Mouse (Mus musculus) stomach, embryonic 14.5 days (tissue): ENCODE results near the gene Tex22. TPM values are rescaled to one million over a fixed set of nuclear protein-coding genes. Genes with fewer than 3 reads are reported as not detected.

Source experiments
- ATAC-seq: fragments of 200-750 bp; cut with Nextera tagmentation; 2 replicates; pipeline ENCODE4 v1.8.0; 2017; ENCODE audit warnings: low read depth, moderate TSS enrichment; ENCODE audit not compliant: insufficient number of reproducible peaks, insufficient read depth, low FRiP score
- H3K27ac ChIP-seq: fragments of 300-500 bp; sonication (generic); 2 replicates; pipeline ENCODE4 v1.5.1; 2014; ENCODE audit warnings: mild to moderate bottlenecking, low read length, moderate library complexity, mixed read lengths
- H3K27me3 ChIP-seq: fragments of 300-500 bp; sonication (generic); 2 replicates; pipeline ENCODE4 v1.6.1; 2014; ENCODE audit warnings: low read length, control low read depth, mixed read lengths; ENCODE audit not compliant: control insufficient read depth, insufficient read depth
- H3K36me3 ChIP-seq: fragments of 300-500 bp; sonication (generic); 2 replicates; pipeline ENCODE4 v1.6.1; 2014; ENCODE audit warnings: mild to moderate bottlenecking, control low read depth, low read length, moderate library complexity, mixed read lengths; ENCODE audit not compliant: control insufficient read depth, insufficient read depth
- H3K4me1 ChIP-seq: fragments of 300-500 bp; sonication (generic); 2 replicates; pipeline ENCODE4 v1.6.1; 2014; ENCODE audit warnings: low read length, control low read depth, mixed read lengths; ENCODE audit not compliant: control insufficient read depth, insufficient read depth
- H3K4me2 ChIP-seq: fragments of 300-500 bp; sonication (generic); replicated peaks from 2 replicates; pipeline ENCODE4 v1.6.1; 2014; ENCODE audit warnings: low read depth, low read length, control low read depth
- H3K4me3 ChIP-seq: fragments of 300-500 bp; sonication (generic); 2 replicates; pipeline ENCODE4 v1.5.1; 2014; ENCODE audit warnings: low read depth, low read length, control low read depth
- H3K9ac ChIP-seq: fragments of 300-500 bp; sonication (generic); replicated peaks from 2 replicates; pipeline ENCODE4 v1.6.1; 2014; ENCODE audit warnings: low read depth, mild to moderate bottlenecking, control low read depth, low read length, moderate library complexity, mixed read lengths
- H3K9me3 ChIP-seq: fragments of 300-500 bp; sonication (generic); 2 replicates; pipeline ENCODE4 v1.6.1; 2016; ENCODE audit warnings: low read depth, low read length, control low read depth; ENCODE audit not compliant: control insufficient read depth
- whole genome bisulfite sequencing: fragments of 180-500 bp; shearing (Covaris S2); extraction: QIAGEN DNeasy Blood & Tissue Kit; methylation state at CpG from one replicate; pipeline ENCODE4 v1.1.7; 2014; 5-methylcytosine and 5-hydroxymethylcytosine counted together
- polyA plus RNA-seq: library from polyadenylated mRNA; unstranded; fragments of >200 nt; fragmentation: Nextera tagmentation; extraction: Ambion mirVana; gene quantifications from 2 replicates; pipeline ENCODE4 v1.2.1, GENCODE M21; 2014

Gene Tex22
- polyA plus RNA-seq, 1 experiment from 2014 or later: not detected

GRCm38 (mm10) chr12:113087276-113087675 is 13.0 kb downstream of the Tex22 start:
- Histone ChIP-seq H3K4me2 (no peak overlapping the region), H3K9ac (no peak overlapping the region), H3K4me3 (no peak overlapping the region), H3K4me1 (no peaks in the 10 kb centered on the region), H3K27me3 (no peaks in the 10 kb centered on the region), H3K36me3 (no peaks in the 10 kb centered on the region), H3K9me3 (no peaks in the 10 kb centered on the region), H3K27ac (no peak overlapping the region)
- ATAC-seq: no peak
- 69% methylated on average over 3 of the region's 3 CpGs for WGBS

GRCm38 (mm10) chr12:113088026-113088425 is 13.7 kb downstream of the Tex22 start:
- no peak for ATAC-seq
- H3K4me1 ChIP-seq: no peaks in the 10 kb centered on the region
- H3K9me3 ChIP-seq: no peaks in the 10 kb centered on the region
- no peak overlapping the region for H3K9ac ChIP-seq
- no peaks in the 10 kb centered on the region for H3K27me3 ChIP-seq
- no peak overlapping the region for H3K4me3 ChIP-seq
- WGBS: 30% methylated on average over 4 of the region's 4 CpGs
- no peak overlapping the region for H3K27ac ChIP-seq
- no peak overlapping the region for H3K4me2 ChIP-seq
- no peaks in the 10 kb centered on the region for H3K36me3 ChIP-seq

- no peak for ATAC-seq
- Histone ChIP-seq H3K4me3 (no peak overlapping the region), H3K27ac (no peak overlapping the region), H3K9ac (no peak overlapping the region), H3K4me2 (no peak overlapping the region), H3K9me3 (no peaks in the 10 kb centered on the region), H3K36me3 (no peaks in the 10 kb centered on the region), H3K4me1 (no peaks in the 10 kb centered on the region), H3K27me3 (no peaks in the 10 kb centered on the region)
- WGBS: 87% methylated on average over 6 of the region's 6 CpGs
Measured at GRCm38 (mm10) chr12:113089107-113089506, 14.8 kb downstream of the Tex22 start.

- ATAC-seq: 0 out of 2 replicates have a peak, but pooled peaks have one; percentile 42
- H3K4me2 ChIP-seq: no peak overlapping the region
- H3K27ac ChIP-seq: no peak overlapping the region
- H3K9me3 ChIP-seq: no peaks in the 10 kb centered on the region
- H3K4me3 ChIP-seq: no peak overlapping the region
- no peaks in the 10 kb centered on the region for H3K27me3 ChIP-seq
- WGBS: 77% methylated on average over 17 of the region's 17 CpGs
- no peak overlapping the region for H3K9ac ChIP-seq
- no peaks in the 10 kb centered on the region for H3K4me1 ChIP-seq
- H3K36me3 ChIP-seq: no peaks in the 10 kb centered on the region
Measured at GRCm38 (mm10) chr12:113090053-113090452, 15.8 kb downstream of the Tex22 start.

- Histone ChIP-seq H3K9me3 (no peaks in the 10 kb centered on the region), H3K4me2 (peak overlapping the region; percentile 86), H3K4me1 (peaks cover 23% of the 10 kb centered on the region), H3K36me3 (no peaks in the 10 kb centered on the region), H3K27me3 (no peaks in the 10 kb centered on the region), H3K9ac (0 out of 2 replicates have a peak overlapping the region, but pooled peaks have one; percentile 99), H3K27ac (no peak overlapping the region), H3K4me3 (no peak overlapping the region)
- ATAC-seq: no peak
- 83% methylated on average over 5 of the region's 5 CpGs for WGBS
Measured at GRCm38 (mm10) chr12:113097040-113097439, 22.7 kb downstream of the Tex22 start.

- Histone ChIP-seq H3K4me2 (peak within 1 kb of the TSS; percentile 87), H3K9me3 (no peaks in the 10 kb centered on the region), H3K9ac (peak within 1 kb of the TSS; percentile 99), H3K4me1 (peaks cover 27% of the 10 kb centered on the region), H3K27ac (peak within 1 kb of the TSS; percentile 56; the same call in 1 of the 2 replicates), H3K4me3 (peak within 1 kb of the TSS; percentile 91), H3K36me3 (peaks cover 1% of the 10 kb centered on the region; the same call in 1 of the 2 replicates), H3K27me3 (no peaks in the 10 kb centered on the region)
- WGBS: 1% methylated on average over 32 of the region's 53 CpGs
- peak; percentile 79 for ATAC-seq
Measured at GRCm38 (mm10) chr12:113097749-113098281, 23.5 kb downstream of the Tex22 start, which contains the start of gene Mta1. Mta1 (plus strand) TSS chr12:113098278.

GRCm38 (mm10) chr12:113098530-113099151 is 24.3 kb downstream of the Tex22 start:
- ATAC-seq: 0 out of 2 replicates have a peak, but pooled peaks have one; percentile 14
- H3K4me2 ChIP-seq: peak overlapping the region; percentile 87
- no peaks in the 10 kb centered on the region for H3K27me3 ChIP-seq
- peaks cover 28% of the 10 kb centered on the region for H3K4me1 ChIP-seq
- H3K9me3 ChIP-seq: no peaks in the 10 kb centered on the region
- peak overlapping the region; percentile 56; the same call in 1 of the 2 replicates for H3K27ac ChIP-seq
- under 1% methylated on average over 36 of the region's 60 CpGs for WGBS
- peak overlapping the region; percentile 91 for H3K4me3 ChIP-seq
- H3K36me3 ChIP-seq: peaks cover 3% of the 10 kb centered on the region; the same call in 1 of the 2 replicates
- peak overlapping the region; percentile 99 for H3K9ac ChIP-seq

- 20% methylated on average over 6 of the region's 6 CpGs for WGBS
- peak overlapping the region; percentile 99 for H3K9ac ChIP-seq
- H3K4me1 ChIP-seq: peaks cover 30% of the 10 kb centered on the region
- ATAC-seq: no peak
- peak overlapping the region; percentile 91 for H3K4me3 ChIP-seq
- no peaks in the 10 kb centered on the region for H3K9me3 ChIP-seq
- H3K27ac ChIP-seq: no peak overlapping the region; the same call in 1 of the 2 replicates
- H3K36me3 ChIP-seq: peaks cover 3% of the 10 kb centered on the region; the same call in 1 of the 2 replicates
- H3K27me3 ChIP-seq: no peaks in the 10 kb centered on the region
- peak overlapping the region; percentile 87 for H3K4me2 ChIP-seq
Measured at GRCm38 (mm10) chr12:113099470-113100237, 25.4 kb downstream of the Tex22 start.
